Mouse (Mus musculus): ENCODE results near the gene Galnt18. TPM values are rescaled to one million over a fixed set of nuclear protein-coding genes. Genes with fewer than 3 reads are reported as not detected.

The Galnt18 gene
- polyA plus RNA-seq (2014; fragmentation: Nextera tagmentation; extraction: Ambion mirVana) = 4.5 and 4.9 TPM in 2 replicates

DNA sequence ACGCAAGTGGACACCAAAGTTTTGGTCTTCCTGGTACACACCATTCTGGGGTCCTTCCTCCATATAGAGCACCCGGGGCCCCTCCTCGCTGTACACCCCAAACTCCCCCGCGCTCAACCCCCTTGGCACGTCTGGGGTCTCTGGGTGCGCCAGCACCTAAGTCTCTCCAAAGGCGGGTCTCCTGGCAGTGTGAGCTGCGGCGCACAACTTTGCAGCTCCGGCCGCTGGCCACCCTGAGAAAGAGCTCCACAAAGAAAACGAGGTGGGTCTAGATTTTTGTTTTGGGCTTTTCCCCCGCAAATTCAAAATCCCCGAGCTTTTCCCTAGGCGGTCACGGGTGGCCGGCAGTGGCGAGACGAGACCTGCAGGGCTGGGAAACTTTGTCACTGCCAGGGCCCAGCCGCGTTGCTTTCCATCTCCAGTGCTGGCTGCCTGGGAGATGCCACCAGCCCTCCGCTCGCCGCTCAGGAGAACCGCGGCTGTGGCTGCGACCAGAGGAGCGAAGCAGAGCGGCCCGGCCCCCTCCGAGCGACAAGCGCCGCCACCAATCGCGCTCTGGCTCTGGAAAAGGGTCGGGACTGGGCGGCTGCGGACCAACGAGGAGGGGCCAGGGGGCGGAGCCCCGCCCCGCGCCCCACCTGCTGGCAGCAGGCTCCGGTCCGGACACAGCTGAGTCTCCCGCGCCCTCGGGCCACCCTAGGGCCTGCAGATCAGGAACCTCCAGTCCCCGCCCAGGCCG, at the start of gene Galnt18:
TSS of gene Galnt18 (minus strand) at position 474 of the 739 bp plus-strand sequence.
- peak within 1 kb of the TSS; percentile 58 for H3K9ac ChIP-seq (ENCODE audit: low read length)
- peaks cover 8% of the 10 kb centered on the region for H3K27me3 ChIP-seq (ENCODE audit: control insufficient read depth, insufficient read depth, low read length)
- ATAC-seq (replicated peaks; ENCODE audit: low FRiP score) (peak; percentile 99), DNase-seq (ENCODE audit: low spot score) (peak; percentile 95)
- H3K4me2 ChIP-seq (ENCODE audit: low read depth, low read length, severe bottlenecking) = peak within 1 kb of the TSS; percentile 92
- H3K27ac ChIP-seq (ENCODE audit: low read depth, low read length) = no peak within 1 kb of the TSS
- H3K4me3 ChIP-seq (ENCODE audit: low read depth, low read length) = peak within 1 kb of the TSS; percentile 37
- H3K36me3 ChIP-seq (ENCODE audit: control insufficient read depth, insufficient read depth, low read length) = no peaks in the 10 kb centered on the region
- WGBS = 1% methylated on average over 52 of the region's 52 CpGs
- H3K9me3 ChIP-seq (ENCODE audit: control insufficient read depth, low read length) = no peaks in the 10 kb centered on the region
- peaks cover 2% of the 10 kb centered on the region; the same call in 1 of the 2 replicates for H3K4me1 ChIP-seq (replicated peaks; ENCODE audit: control insufficient read depth, insufficient read depth, low read length)

DNA sequence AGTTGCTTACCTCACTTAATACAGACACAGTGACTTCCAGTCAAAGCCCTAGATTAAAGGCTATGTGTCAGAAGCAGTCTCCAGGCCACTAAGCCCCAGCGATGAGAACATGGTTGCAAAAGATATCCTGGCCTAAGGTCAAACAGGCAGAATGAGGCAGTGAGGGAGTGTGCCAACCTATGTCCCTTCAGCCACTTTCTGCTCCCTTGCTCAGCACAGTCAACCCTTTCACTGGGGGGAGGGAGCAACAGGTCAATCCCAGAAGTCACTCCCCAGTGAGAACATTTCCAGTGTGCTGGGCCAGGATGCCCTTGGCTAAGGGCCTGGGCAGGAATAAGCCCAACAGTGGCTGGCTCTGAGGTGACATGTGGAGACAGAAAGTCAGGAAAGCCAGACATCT, 47.6 kb upstream of the Galnt18 start:
- H3K9me3 ChIP-seq (ENCODE audit: control insufficient read depth, low read length) = no peaks in the 10 kb centered on the region
- peak; percentile 22 for DNase-seq (ENCODE audit: low spot score)
- no peaks in the 10 kb centered on the region for H3K27me3 ChIP-seq (ENCODE audit: control insufficient read depth, insufficient read depth, low read length)
- no peak overlapping the region for H3K4me2 ChIP-seq (ENCODE audit: low read depth, low read length, severe bottlenecking)
- no peak overlapping the region for H3K9ac ChIP-seq (ENCODE audit: low read length)
- H3K4me1 ChIP-seq (replicated peaks; ENCODE audit: control insufficient read depth, insufficient read depth, low read length) = no peaks in the 10 kb centered on the region
- H3K36me3 ChIP-seq (ENCODE audit: control insufficient read depth, insufficient read depth, low read length) = no peaks in the 10 kb centered on the region
- 89% methylated on average over 1 of the region's 1 CpGs for WGBS
- no peak overlapping the region for H3K27ac ChIP-seq (ENCODE audit: low read depth, low read length)
- H3K4me3 ChIP-seq (ENCODE audit: low read depth, low read length) = no peak overlapping the region
- no peak for ATAC-seq (replicated peaks; ENCODE audit: low FRiP score)

DNA sequence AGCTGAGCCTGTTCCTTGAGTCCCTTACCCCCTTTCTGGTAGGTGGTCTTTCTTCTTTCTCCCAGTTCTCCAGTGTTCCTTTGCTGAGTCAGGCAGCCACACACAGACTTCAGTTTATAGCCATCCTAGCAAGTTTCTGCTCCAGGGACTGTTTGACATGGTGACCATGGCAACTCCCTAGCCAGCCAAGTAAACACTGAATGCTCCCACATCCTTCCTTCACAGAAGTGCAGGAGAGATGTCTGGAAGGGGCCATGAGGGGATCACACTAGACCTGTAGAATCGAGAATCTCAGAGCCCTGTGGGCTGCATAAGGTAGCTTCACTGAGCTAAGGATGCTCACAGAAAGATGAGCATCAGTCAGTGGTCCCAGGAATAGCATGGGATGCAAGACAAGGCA, 33.3 kb upstream of the Galnt18 start:
- Histone ChIP-seq H3K36me3 (ENCODE audit: control insufficient read depth, insufficient read depth, low read length) (no peaks in the 10 kb centered on the region), H3K4me2 (ENCODE audit: low read depth, low read length, severe bottlenecking) (no peak overlapping the region), H3K9me3 (ENCODE audit: control insufficient read depth, low read length) (no peaks in the 10 kb centered on the region), H3K4me1 (replicated peaks; ENCODE audit: control insufficient read depth, insufficient read depth, low read length) (no peaks in the 10 kb centered on the region), H3K4me3 (ENCODE audit: low read depth, low read length) (no peak overlapping the region), H3K27me3 (ENCODE audit: control insufficient read depth, insufficient read depth, low read length) (no peaks in the 10 kb centered on the region), H3K9ac (ENCODE audit: low read length) (no peak overlapping the region), H3K27ac (ENCODE audit: low read depth, low read length) (no peak overlapping the region)
- ATAC-seq (replicated peaks; ENCODE audit: low FRiP score) (no peak), DNase-seq (ENCODE audit: low spot score) (peak; percentile 27)
- WGBS = 80% methylated on average over 1 of the region's 1 CpGs

DNA sequence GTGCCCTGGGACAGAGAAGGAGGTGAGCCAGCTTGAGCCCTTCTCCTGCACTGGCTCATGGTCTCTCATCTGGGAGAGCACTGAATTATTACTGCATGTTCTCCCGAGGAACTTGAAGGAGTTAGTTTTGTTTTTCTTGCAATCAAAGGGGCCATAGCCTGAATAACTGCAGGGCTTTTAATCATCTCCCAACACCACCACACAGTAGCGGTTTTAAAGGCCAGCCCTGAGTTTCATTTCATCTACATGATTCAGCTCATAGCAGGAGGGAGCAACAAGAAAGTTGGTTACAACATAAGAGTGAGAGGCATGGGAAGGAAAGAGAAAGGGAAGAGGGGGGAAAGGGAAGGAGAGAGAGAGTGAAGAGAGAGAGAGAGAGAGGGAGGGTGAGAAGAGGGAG, 31.3 kb upstream of the Galnt18 start:
- Histone ChIP-seq H3K36me3 (ENCODE audit: control insufficient read depth, insufficient read depth, low read length) (no peaks in the 10 kb centered on the region), H3K4me2 (ENCODE audit: low read depth, low read length, severe bottlenecking) (no peak overlapping the region), H3K27me3 (ENCODE audit: control insufficient read depth, insufficient read depth, low read length) (no peaks in the 10 kb centered on the region), H3K9ac (ENCODE audit: low read length) (no peak overlapping the region), H3K9me3 (ENCODE audit: control insufficient read depth, low read length) (no peaks in the 10 kb centered on the region), H3K4me1 (replicated peaks; ENCODE audit: control insufficient read depth, insufficient read depth, low read length) (no peaks in the 10 kb centered on the region), H3K4me3 (ENCODE audit: low read depth, low read length) (no peak overlapping the region), H3K27ac (ENCODE audit: low read depth, low read length) (no peak overlapping the region)
- ATAC-seq (replicated peaks; ENCODE audit: low FRiP score) (no peak), DNase-seq (ENCODE audit: low spot score) (peak; percentile 14)
- WGBS = 77% methylated on average over 2 of the region's 2 CpGs

DNA sequence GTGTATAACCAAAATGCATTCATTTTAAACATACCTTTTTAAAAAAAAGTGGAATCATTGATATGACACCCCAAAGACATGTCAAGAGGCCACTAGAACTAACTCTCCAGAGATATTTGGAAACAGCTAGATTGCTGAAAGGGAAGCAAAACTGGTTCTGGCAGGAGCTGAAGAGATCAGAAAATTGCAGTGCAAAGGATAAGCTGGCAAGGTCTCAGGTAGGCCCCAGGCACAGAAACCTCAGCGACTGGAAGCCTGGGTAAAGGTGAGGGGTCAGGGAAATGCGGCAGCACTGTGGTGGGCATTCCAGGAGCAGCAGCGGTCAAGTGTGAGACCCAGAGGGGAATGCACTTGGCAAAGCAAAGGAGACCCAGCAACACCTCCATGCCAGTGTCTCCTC, 30.0 kb upstream of the Galnt18 start:
- H3K4me2 ChIP-seq (ENCODE audit: low read depth, low read length, severe bottlenecking) = no peak overlapping the region
- no peaks in the 10 kb centered on the region for H3K27me3 ChIP-seq (ENCODE audit: control insufficient read depth, insufficient read depth, low read length)
- no peaks in the 10 kb centered on the region for H3K9me3 ChIP-seq (ENCODE audit: control insufficient read depth, low read length)
- ATAC-seq (replicated peaks; ENCODE audit: low FRiP score) (no peak), DNase-seq (ENCODE audit: low spot score) (peak; percentile 25)
- 81% methylated on average over 3 of the region's 3 CpGs for WGBS
- no peak overlapping the region for H3K27ac ChIP-seq (ENCODE audit: low read depth, low read length)
- no peaks in the 10 kb centered on the region for H3K36me3 ChIP-seq (ENCODE audit: control insufficient read depth, insufficient read depth, low read length)
- H3K4me3 ChIP-seq (ENCODE audit: low read depth, low read length) = no peak overlapping the region
- no peak overlapping the region for H3K9ac ChIP-seq (ENCODE audit: low read length)
- H3K4me1 ChIP-seq (replicated peaks; ENCODE audit: control insufficient read depth, insufficient read depth, low read length) = no peaks in the 10 kb centered on the region

DNA sequence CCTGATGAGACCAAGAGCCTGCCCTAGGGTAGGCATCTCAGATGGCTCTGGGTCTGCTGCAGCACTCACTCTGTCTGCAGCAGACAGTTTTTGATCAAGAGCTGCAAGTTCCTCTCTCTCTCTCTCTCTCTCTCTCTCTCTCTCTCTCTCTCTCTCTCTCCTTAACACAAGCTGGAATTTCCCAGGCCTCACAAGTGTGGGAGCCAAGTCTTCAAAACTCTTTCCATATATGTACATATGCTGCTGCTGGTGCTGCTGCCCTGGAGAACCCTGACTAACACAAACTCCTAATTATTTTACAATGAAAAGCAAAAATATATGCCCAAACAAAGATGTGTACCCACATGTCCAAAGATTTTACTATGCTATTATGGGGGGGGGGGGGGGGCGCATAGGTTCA, 26.3 kb upstream of the Galnt18 start:
- ATAC-seq (replicated peaks; ENCODE audit: low FRiP score) (no peak), DNase-seq (ENCODE audit: low spot score) (peak; percentile 21)
- Histone ChIP-seq H3K4me2 (ENCODE audit: low read depth, low read length, severe bottlenecking) (no peak overlapping the region), H3K27me3 (ENCODE audit: control insufficient read depth, insufficient read depth, low read length) (no peaks in the 10 kb centered on the region), H3K27ac (ENCODE audit: low read depth, low read length) (no peak overlapping the region), H3K9me3 (ENCODE audit: control insufficient read depth, low read length) (no peaks in the 10 kb centered on the region), H3K9ac (ENCODE audit: low read length) (no peak overlapping the region), H3K36me3 (ENCODE audit: control insufficient read depth, insufficient read depth, low read length) (no peaks in the 10 kb centered on the region), H3K4me1 (replicated peaks; ENCODE audit: control insufficient read depth, insufficient read depth, low read length) (no peaks in the 10 kb centered on the region), H3K4me3 (ENCODE audit: low read depth, low read length) (no peak overlapping the region)
- WGBS = 100% methylated on average over 1 of the region's 1 CpGs

DNA sequence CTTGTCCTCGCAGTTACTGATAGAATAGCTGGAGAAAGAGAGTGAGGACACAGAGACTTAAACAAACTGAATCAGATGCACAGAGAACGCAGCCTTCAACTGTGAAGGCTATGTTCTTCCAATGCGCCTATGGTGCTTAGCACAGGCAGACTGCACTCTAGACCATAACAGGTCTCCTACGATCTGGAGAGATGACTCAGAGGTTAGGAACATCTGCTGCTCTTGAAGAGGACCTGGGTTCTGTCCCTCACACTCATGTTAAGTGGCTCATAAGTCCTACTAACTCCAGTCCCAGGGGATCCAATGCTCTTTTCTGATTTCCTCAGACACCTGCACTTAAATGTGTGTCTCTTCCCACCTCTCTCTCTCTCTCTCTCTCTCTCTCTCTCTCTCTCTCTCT, 24.9 kb upstream of the Galnt18 start:
- no peak overlapping the region for H3K27ac ChIP-seq (ENCODE audit: low read depth, low read length)
- H3K36me3 ChIP-seq (ENCODE audit: control insufficient read depth, insufficient read depth, low read length) = no peaks in the 10 kb centered on the region
- no peak overlapping the region for H3K4me2 ChIP-seq (ENCODE audit: low read depth, low read length, severe bottlenecking)
- WGBS = 93% methylated on average over 4 of the region's 4 CpGs
- H3K27me3 ChIP-seq (ENCODE audit: control insufficient read depth, insufficient read depth, low read length) = no peaks in the 10 kb centered on the region
- H3K4me1 ChIP-seq (replicated peaks; ENCODE audit: control insufficient read depth, insufficient read depth, low read length) = no peaks in the 10 kb centered on the region
- ATAC-seq (replicated peaks; ENCODE audit: low FRiP score) = no peak
- H3K9ac ChIP-seq (ENCODE audit: low read length) = no peak overlapping the region
- DNase-seq (ENCODE audit: low spot score) = peak; percentile 7
- H3K9me3 ChIP-seq (ENCODE audit: control insufficient read depth, low read length) = no peaks in the 10 kb centered on the region
- no peak overlapping the region for H3K4me3 ChIP-seq (ENCODE audit: low read depth, low read length)

DNA sequence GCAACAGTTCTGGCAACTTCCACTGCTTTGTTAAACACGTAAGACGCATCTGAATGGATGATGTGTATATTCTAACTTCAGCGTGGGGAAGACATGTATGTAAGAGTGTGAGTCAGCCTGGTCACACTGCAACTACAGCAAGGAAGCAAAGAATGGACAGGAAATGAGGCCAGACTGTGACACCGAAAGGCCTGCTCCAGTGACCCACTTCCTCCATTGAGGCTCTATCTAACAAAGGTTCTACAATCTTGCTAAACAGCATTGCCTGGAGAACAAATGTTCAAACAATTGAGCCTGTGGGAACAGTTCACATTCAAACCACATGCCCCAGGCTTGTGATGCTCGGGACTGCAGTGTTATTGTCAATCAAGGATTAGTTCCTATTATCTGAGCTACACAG, 21.0 kb upstream of the Galnt18 start:
- DNase-seq (ENCODE audit: low spot score) (peak; percentile 35), ATAC-seq (replicated peaks; ENCODE audit: low FRiP score) (no peak)
- Histone ChIP-seq H3K9me3 (ENCODE audit: control insufficient read depth, low read length) (no peaks in the 10 kb centered on the region), H3K36me3 (ENCODE audit: control insufficient read depth, insufficient read depth, low read length) (no peaks in the 10 kb centered on the region), H3K27ac (ENCODE audit: low read depth, low read length) (no peak overlapping the region), H3K4me3 (ENCODE audit: low read depth, low read length) (no peak overlapping the region), H3K9ac (ENCODE audit: low read length) (no peak overlapping the region), H3K27me3 (ENCODE audit: control insufficient read depth, insufficient read depth, low read length) (no peaks in the 10 kb centered on the region), H3K4me2 (ENCODE audit: low read depth, low read length, severe bottlenecking) (no peak overlapping the region), H3K4me1 (replicated peaks; ENCODE audit: control insufficient read depth, insufficient read depth, low read length) (no peaks in the 10 kb centered on the region)
- WGBS = 79% methylated on average over 5 of the region's 5 CpGs

DNA sequence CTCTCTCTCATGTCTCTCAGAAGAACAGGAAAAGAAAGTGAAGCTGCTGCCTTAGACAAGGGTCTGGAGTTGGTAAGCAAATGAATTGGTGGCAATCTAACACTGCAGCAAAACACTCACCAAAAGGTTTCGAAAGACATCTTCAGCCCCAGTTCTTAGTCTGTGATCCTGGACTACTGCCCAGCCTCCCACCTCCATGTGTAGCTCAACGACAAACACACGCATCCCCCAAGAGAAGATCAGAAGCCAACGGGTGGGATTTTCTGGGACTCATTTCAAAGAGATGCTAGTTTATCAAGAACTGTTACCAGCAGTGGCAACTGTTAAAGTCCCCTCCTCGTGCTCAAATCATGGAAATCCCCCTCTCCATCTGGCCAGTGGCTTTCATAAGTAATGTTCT, 20.3 kb upstream of the Galnt18 start:
- no peak overlapping the region for H3K4me3 ChIP-seq (ENCODE audit: low read depth, low read length)
- H3K4me2 ChIP-seq (ENCODE audit: low read depth, low read length, severe bottlenecking) = no peak overlapping the region
- 92% methylated on average over 5 of the region's 5 CpGs for WGBS
- no peaks in the 10 kb centered on the region for H3K27me3 ChIP-seq (ENCODE audit: control insufficient read depth, insufficient read depth, low read length)
- H3K9ac ChIP-seq (ENCODE audit: low read length) = no peak overlapping the region
- no peaks in the 10 kb centered on the region for H3K4me1 ChIP-seq (replicated peaks; ENCODE audit: control insufficient read depth, insufficient read depth, low read length)
- no peak overlapping the region for H3K27ac ChIP-seq (ENCODE audit: low read depth, low read length)
- DNase-seq (ENCODE audit: low spot score) = peak; percentile 14
- no peaks in the 10 kb centered on the region for H3K9me3 ChIP-seq (ENCODE audit: control insufficient read depth, low read length)
- no peak for ATAC-seq (replicated peaks; ENCODE audit: low FRiP score)
- H3K36me3 ChIP-seq (ENCODE audit: control insufficient read depth, insufficient read depth, low read length) = no peaks in the 10 kb centered on the region

Data from forebrain, embryonic 11.5 days (tissue).